Mouse (Mus musculus) heart, embryonic 12.5 days (tissue): ENCODE measurements around the gene E130309D02Rik. TPM values are rescaled to one million over a fixed set of nuclear protein-coding genes. Genes with fewer than 3 reads are reported as not detected.

Experiments used
- ATAC-seq: fragments of 200-750 bp; cut with Nextera tagmentation; 2 replicates; pipeline ENCODE4 v1.8.0; 2017; ENCODE audit warnings: moderate TSS enrichment, moderate library complexity; ENCODE audit not compliant: insufficient number of reproducible peaks, low FRiP score
- H3K27ac ChIP-seq: fragments of 300-500 bp; sonication (generic); 2 replicates; pipeline ENCODE4 v1.5.1; 2016; ENCODE audit warnings: mild to moderate bottlenecking, moderate library complexity; ENCODE audit not compliant: poor library complexity, severe bottlenecking
- H3K27me3 ChIP-seq: fragments of 300-500 bp; sonication (generic); replicated peaks from 2 replicates; pipeline ENCODE4 v1.6.1; 2016; ENCODE audit warnings: mild to moderate bottlenecking, moderate library complexity
- H3K36me3 ChIP-seq: fragments of 300-500 bp; sonication (generic); 2 replicates; pipeline ENCODE4 v1.6.1; 2016; ENCODE audit warnings: mild to moderate bottlenecking, moderate library complexity
- H3K4me1 ChIP-seq: fragments of 300-500 bp; sonication (generic); replicated peaks from 2 replicates; pipeline ENCODE4 v1.6.1; 2016; ENCODE audit warnings: mild to moderate bottlenecking
- H3K4me2 ChIP-seq: fragments of 300-500 bp; sonication (generic); 2 replicates; pipeline ENCODE4 v1.6.1; 2016; ENCODE audit warnings: mild to moderate bottlenecking, moderate library complexity
- H3K4me3 ChIP-seq: fragments of 300-500 bp; sonication (generic); 2 replicates; pipeline ENCODE4 v1.5.1; 2016; ENCODE audit warnings: mild to moderate bottlenecking
- H3K9ac ChIP-seq: fragments of 300-500 bp; sonication (generic); 2 replicates; pipeline ENCODE4 v1.6.1; 2016; ENCODE audit warnings: mild to moderate bottlenecking, moderate library complexity
- H3K9me3 ChIP-seq: fragments of 300-500 bp; sonication (generic); replicated peaks from 2 replicates; pipeline ENCODE4 v1.6.1; 2016; ENCODE audit warnings: mild to moderate bottlenecking, moderate library complexity
- WGBS: fragments of 180-500 bp; shearing (Covaris S2); methylation state at CpG from one replicate; pipeline ENCODE4 v1.1.7; 2016; 5-methylcytosine and 5-hydroxymethylcytosine counted together
- polyA plus RNA-seq: library from polyadenylated mRNA; unstranded; fragments of >200 nt; fragmentation: Nextera tagmentation; extraction: Ambion mirVana; gene quantifications from 2 replicates; pipeline ENCODE4 v1.2.1, GENCODE M21; 2016

The E130309D02Rik gene
- polyA plus RNA-seq, 1 experiment from 2014 or later, result 27.6 TPM

DNA sequence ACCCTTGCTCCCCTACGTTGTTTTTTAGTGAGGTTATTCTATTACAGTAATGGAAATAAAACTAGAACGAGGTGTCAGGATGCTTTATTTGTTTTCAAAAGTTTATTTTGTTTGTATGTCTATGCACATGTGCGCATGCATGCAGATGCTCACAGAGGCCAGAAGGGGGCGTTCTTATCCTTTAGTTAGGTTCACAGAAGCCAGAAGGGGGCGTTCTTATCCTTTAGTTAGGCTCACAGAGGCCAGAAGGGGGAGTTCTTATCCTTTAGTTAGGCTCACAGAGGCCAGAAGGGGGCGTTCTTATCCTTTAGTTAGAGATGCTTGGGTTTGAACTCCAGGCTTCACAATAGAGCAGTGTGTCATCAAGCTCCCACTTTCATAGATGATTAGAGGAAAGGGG, 21.4 kb upstream of the E130309D02Rik start:
- Histone ChIP-seq H3K4me3 (no peak overlapping the region), H3K9ac (no peak overlapping the region), H3K27me3 (0 out of 2 replicates have a peak, but pooled peaks cover 4% of the 10 kb centered on the region), H3K9me3 (no peaks in the 10 kb centered on the region), H3K36me3 (no peaks in the 10 kb centered on the region), H3K27ac (no peak overlapping the region), H3K4me2 (no peak overlapping the region), H3K4me1 (no peaks in the 10 kb centered on the region)
- no peak for ATAC-seq
- 62% methylated on average over 6 of the region's 6 CpGs for WGBS

DNA sequence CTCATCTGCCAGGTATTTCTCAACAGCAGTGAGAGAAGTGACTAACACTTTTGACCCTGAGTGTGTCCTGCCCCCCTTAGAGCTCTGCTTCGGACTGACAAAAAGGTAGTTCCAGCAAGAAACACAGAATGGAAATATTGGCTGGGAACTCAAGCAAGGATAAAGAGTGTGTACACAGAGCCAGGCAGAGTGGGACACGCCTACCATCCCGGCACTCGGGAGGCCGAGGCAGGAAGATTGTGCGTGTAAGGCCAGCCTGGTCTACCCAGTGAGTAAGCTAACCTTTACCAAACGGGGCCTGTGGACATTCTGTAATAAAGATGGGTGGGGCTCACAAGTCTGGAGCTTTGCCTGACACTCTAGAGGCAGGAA, 19.9 kb upstream of the E130309D02Rik start:
- H3K36me3 ChIP-seq, result no peaks in the 10 kb centered on the region
- H3K9ac ChIP-seq, result no peak overlapping the region
- no peak overlapping the region for H3K27ac ChIP-seq
- H3K4me2 ChIP-seq, result no peak overlapping the region
- H3K9me3 ChIP-seq, result no peaks in the 10 kb centered on the region
- 0 out of 2 replicates have a peak, but pooled peaks cover 3% of the 10 kb centered on the region for H3K27me3 ChIP-seq
- no peak overlapping the region for H3K4me3 ChIP-seq
- WGBS, result 74% methylated on average over 7 of the region's 7 CpGs
- H3K4me1 ChIP-seq, result peaks cover 3% of the 10 kb centered on the region
- no peak for ATAC-seq

DNA sequence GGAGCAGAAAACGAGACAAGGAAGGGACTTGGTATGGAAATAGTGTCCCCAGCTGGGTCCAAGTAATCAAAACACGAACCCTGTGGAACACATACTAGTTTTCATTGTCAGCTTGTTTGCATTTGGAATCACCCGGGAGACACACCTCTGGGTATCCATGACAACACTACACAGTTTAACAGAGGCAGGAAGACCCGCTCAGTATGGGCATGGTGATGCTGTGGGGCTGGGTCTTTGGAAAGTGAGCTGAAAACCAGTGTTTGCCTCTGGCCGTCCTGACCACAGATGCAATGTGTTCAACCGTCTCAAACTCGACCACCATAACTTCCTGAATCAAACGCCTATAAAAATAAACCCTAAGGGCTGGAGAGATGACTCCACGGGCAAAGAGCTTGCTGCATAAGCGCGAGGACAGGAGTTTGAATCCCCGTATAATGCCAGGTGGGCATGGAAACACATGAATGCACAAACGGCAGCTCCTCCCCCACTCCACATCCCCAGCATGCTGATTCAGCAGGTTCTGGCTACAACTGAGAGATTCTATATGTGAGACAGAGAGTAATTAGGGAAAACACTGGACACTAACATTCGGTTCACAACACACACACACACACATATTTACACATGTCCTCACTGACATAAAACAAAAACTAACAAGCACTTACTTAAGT, 19.4 kb upstream of the E130309D02Rik start:
- WGBS, result 70% methylated on average over 14 of the region's 14 CpGs
- no peak overlapping the region for H3K27ac ChIP-seq
- no peaks in the 10 kb centered on the region for H3K36me3 ChIP-seq
- H3K9ac ChIP-seq, result no peak overlapping the region
- H3K4me1 ChIP-seq, result peaks cover 8% of the 10 kb centered on the region
- no peak for ATAC-seq
- no peaks in the 10 kb centered on the region for H3K27me3 ChIP-seq
- H3K9me3 ChIP-seq, result no peaks in the 10 kb centered on the region
- H3K4me2 ChIP-seq, result no peak overlapping the region
- H3K4me3 ChIP-seq, result no peak overlapping the region

DNA sequence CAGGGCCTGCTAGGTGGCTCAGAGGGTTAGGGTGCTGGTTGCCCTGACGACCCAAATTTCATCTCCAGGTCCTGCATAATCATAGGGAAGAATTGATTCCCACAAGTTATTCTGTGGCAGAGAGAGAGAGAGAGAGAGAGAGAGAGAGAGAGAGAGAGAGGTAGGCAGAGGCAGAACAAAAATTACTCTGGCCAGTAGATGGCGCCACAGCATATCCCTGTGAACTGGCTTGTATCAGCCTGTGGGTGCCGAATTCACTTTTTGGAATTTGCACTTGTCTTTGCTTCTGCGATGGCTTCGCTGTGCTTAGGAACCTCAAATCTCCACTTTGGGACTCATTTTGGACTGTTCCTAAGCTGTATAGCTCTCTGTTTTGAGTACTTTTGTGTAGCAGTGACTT, 18.7 kb upstream of the E130309D02Rik start:
- Histone ChIP-seq H3K9me3 (no peaks in the 10 kb centered on the region), H3K4me2 (peak overlapping the region; percentile 34), H3K4me3 (no peak overlapping the region), H3K36me3 (no peaks in the 10 kb centered on the region), H3K27me3 (no peaks in the 10 kb centered on the region), H3K27ac (no peak overlapping the region), H3K4me1 (peaks cover 9% of the 10 kb centered on the region), H3K9ac (no peak overlapping the region)
- WGBS, result 10% methylated on average over 5 of the region's 5 CpGs
- no peak for ATAC-seq

DNA sequence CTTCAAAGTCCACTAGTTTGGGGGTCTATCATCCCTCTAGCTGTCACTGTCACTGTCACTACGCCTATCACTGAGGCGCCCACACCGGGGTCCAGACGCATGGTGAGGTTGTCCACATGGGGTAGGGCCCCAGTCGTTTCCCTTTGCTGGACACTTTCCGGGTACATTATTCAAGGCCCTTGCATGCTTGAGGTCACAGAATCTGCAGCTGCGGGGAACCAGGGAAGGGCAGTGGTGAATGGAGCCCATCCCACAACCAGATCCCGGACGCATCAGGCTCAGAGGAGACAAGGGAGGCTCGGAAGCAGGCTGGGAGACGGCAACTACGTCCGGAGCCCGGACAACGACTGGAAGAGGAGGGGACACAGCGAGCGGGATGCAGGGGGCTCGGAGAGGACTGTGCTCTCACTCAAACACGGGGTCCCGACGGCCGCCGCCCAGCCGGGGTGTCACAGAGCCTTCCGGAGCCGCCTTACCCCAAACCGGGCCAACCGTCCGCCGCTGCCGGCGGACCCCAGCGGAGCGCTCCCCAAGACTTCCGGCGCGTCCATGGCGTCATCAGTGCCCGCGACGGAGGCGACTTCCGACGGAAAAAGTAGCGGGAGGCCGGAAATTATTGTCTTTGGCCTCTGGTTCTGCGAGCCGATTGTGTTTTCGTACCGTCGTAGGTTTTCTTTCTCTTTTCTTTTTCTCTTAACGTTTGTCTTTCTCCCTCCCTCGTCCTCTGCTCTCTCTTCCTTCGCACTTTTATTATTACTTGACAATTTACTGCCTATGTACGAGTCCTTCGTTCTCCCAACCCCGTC, 13.7 kb upstream of the E130309D02Rik start, which contains the start of gene Zdhhc4:
Gene Zdhhc4, minus strand, starts transcription at position 567 of the 806 bp plus-strand sequence.
- Histone ChIP-seq H3K9ac (peak within 1 kb of the TSS; percentile 85), H3K27me3 (no peaks in the 10 kb centered on the region), H3K4me3 (peak within 1 kb of the TSS; percentile 69), H3K9me3 (no peaks in the 10 kb centered on the region), H3K4me1 (peaks cover 19% of the 10 kb centered on the region), H3K27ac (peak within 1 kb of the TSS; percentile 14), H3K4me2 (peak within 1 kb of the TSS; percentile 95), H3K36me3 (peaks cover 27% of the 10 kb centered on the region)
- WGBS, result under 1% methylated on average over 57 of the region's 57 CpGs
- ATAC-seq, result peak; percentile 64

DNA sequence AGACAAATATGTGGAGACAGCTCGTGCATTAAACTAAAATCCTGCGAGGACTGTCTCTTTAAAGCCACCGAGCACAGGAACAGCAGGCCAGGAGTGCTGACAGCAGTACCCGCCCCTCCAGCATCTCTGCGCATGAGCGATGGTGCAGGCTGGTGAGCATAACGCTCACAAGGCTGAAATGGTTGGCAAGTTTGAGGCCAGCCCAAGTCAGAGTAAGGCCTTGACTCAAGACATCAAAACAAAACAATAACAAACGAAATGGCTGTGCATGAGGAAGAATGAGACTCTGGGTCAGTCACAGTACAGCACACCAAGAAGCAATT, 2.1 kb upstream of the E130309D02Rik start:
- Histone ChIP-seq H3K9me3 (no peaks in the 10 kb centered on the region), H3K27ac (no peak overlapping the region), H3K36me3 (peaks cover 74% of the 10 kb centered on the region), H3K4me1 (peaks cover 18% of the 10 kb centered on the region), H3K9ac (no peak overlapping the region), H3K4me3 (no peak overlapping the region), H3K4me2 (no peak overlapping the region), H3K27me3 (no peaks in the 10 kb centered on the region)
- WGBS, result 83% methylated on average over 8 of the region's 8 CpGs
- no peak for ATAC-seq

DNA sequence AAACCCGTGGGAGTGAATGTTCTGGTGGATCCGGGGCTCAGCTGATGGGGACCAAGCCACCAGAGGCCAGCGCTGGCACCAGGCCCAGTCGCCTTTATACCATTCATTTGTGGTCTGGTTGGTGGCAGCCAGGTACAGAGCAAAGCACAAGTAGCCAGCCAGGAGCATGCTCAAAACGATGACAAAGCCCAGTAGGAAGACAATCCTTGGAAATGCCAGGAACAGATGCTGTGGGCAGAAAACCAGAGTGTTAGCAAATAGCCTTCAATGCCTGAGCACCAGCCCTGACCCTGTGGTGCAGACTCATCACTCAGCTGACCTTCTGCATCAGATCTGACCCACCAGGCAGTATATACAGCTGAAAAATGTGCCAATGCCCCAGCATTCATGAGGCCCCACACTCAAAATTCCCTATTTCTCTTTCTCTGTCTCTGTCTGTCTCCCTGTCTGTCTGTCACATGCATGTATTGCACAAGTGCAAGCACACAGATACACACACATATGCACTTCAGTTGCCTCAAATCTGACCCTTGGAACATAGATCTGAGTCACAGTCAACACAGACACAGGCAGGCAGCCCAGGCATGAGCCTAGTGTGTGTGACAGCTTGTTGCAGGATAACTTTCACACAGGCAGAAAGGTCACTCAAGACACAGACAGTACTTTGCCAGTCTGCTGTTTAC, 1.6 kb upstream of the E130309D02Rik start:
- Histone ChIP-seq H3K36me3 (peaks cover 74% of the 10 kb centered on the region), H3K4me1 (peaks cover 18% of the 10 kb centered on the region), H3K4me3 (no peak overlapping the region), H3K27me3 (no peaks in the 10 kb centered on the region), H3K4me2 (no peak overlapping the region), H3K9me3 (no peaks in the 10 kb centered on the region), H3K27ac (no peak overlapping the region), H3K9ac (no peak overlapping the region)
- no peak for ATAC-seq
- WGBS, result 89% methylated on average over 5 of the region's 5 CpGs

DNA sequence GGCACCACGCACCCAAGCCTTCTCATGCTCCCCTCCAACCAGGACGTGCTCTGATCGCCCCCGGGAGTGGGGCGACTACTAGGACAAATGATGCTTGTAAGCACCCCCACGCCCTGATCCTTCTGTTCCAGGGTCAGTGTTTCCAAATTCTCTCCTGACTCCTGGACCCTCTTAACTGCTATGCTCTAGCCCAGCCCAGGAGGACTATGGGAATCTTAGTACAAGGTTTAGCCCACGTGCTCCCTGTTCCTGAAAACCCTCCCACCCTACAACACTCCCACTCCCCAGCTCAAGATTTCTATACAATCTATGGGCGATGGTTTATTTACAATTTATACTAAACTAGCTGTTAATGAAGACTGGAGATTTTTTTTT, 341 bp upstream of the E130309D02Rik start:
- Histone ChIP-seq H3K27ac (no peak overlapping the region), H3K4me3 (peak overlapping the region; percentile 89), H3K4me1 (peaks cover 18% of the 10 kb centered on the region), H3K4me2 (peak overlapping the region; percentile 90), H3K27me3 (no peaks in the 10 kb centered on the region), H3K9ac (peak overlapping the region; percentile 96), H3K9me3 (no peaks in the 10 kb centered on the region), H3K36me3 (peaks cover 74% of the 10 kb centered on the region)
- ATAC-seq, result peak; percentile 18; the same call in 1 of the 2 replicates
- WGBS, result 17% methylated on average over 8 of the region's 8 CpGs

DNA sequence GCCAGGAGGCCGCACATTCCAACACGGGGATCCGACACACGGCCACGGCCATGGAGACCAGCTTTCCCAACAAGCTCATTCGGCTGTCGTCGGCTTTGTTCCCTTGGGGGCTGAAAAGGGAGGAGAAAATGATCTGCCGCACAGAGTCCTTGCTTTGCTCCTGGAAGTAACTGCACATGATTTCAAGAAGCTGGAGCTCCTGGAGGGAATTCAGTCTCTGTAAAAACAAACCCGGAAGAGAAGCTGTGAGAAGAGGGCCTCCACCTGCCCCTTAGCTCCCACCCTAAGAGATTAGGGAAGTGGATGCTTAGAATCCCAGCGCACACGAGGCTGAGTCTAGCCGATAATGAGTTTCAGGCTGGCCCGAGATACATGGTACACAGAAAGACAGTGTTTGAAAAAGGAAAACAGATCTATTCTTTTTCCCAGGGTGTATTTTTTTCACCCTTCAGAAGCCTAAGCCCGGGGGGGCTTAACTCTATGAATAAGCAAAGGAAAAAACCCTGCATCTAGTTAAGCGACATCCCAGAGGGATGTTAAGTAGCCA, 904 bp downstream of the E130309D02Rik start:
- Histone ChIP-seq H3K9ac (peak overlapping the region; percentile 96), H3K4me3 (peak overlapping the region; percentile 89), H3K27me3 (no peaks in the 10 kb centered on the region), H3K4me2 (peak overlapping the region; percentile 90), H3K27ac (peak overlapping the region; percentile 89), H3K4me1 (peaks cover 18% of the 10 kb centered on the region), H3K9me3 (no peaks in the 10 kb centered on the region), H3K36me3 (peaks cover 74% of the 10 kb centered on the region)
- no peak for ATAC-seq
- WGBS, result 2% methylated on average over 16 of the region's 16 CpGs

DNA sequence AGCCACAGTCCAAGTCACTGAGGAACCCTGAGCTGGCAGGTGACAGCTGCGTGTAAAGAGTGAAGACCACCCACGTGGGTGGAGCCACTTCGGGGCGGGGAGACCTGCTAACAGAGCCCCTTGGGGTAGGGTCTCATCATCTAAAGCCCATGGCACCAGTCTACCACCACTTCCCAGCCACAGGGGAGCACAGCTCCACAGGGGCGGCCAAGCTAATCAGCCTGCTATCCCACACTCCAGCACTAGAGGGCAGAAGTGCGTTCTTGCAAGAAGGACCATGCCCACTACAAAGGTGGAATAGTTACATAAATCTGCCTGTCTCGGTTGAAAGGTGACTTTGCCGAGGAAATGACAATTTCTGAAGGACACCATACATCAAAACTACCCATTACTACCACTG, 3.3 kb downstream of the E130309D02Rik start:
- Histone ChIP-seq H3K36me3 (peaks cover 78% of the 10 kb centered on the region), H3K4me1 (peaks cover 20% of the 10 kb centered on the region), H3K9ac (no peak overlapping the region), H3K27me3 (no peaks in the 10 kb centered on the region), H3K9me3 (no peaks in the 10 kb centered on the region), H3K4me2 (no peak overlapping the region), H3K27ac (no peak overlapping the region), H3K4me3 (no peak overlapping the region)
- 65% methylated on average over 8 of the region's 8 CpGs for WGBS
- ATAC-seq, result no peak

DNA sequence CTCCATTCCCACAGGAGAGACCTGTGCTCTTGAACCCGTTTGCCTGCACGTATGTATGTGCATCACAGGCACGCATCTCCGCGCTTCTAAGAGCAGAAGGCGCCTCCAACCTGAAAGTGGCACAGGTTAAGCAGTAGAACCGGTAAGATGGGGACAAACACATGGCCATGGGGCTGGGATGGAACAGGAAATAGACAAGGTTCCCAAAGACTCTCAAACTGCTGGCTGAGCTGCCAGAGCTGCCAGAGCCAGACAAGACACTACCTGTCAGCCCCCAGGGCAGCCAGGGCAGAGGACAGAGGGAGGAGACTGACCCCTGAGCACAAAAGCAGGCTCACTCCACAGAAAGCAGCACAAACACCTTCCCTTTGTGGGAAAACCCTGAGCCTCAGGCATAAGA, 5.2 kb downstream of the E130309D02Rik start:
- Histone ChIP-seq H3K9ac (no peak overlapping the region), H3K4me1 (peaks cover 17% of the 10 kb centered on the region), H3K9me3 (no peaks in the 10 kb centered on the region), H3K27ac (no peak overlapping the region), H3K36me3 (peaks cover 88% of the 10 kb centered on the region), H3K4me3 (no peak overlapping the region), H3K4me2 (no peak overlapping the region), H3K27me3 (no peaks in the 10 kb centered on the region)
- 95% methylated on average over 7 of the region's 7 CpGs for WGBS
- no peak for ATAC-seq
